Mouse (Mus musculus): Measurements from ENCODE around the gene Ccdc105. TPM values are rescaled to one million over a fixed set of nuclear protein-coding genes. Genes with fewer than 3 reads are reported as not detected.

Gene Ccdc105
- 0.19 TPM in 2 replicates for polyA plus RNA-seq (2012; rRNA removed)

GRCm38 (mm10) chr10:78752452-78753191, at the start of gene Ccdc105:
Gene Ccdc105 (minus strand): TSS chr10:78753065.
- TF ChIP-seq CTCF (IDR thresholded peaks at IDR 0.05; ENCODE audit: extremely low read depth, insufficient read depth, low read length) (no peak), POLR2A (IDR thresholded peaks at IDR 0.05; ENCODE audit: extremely low read depth, insufficient read depth, low read length) (peak; percentile 80)
- Histone ChIP-seq H3K27ac (ENCODE audit: insufficient read depth, low read length) (peak within 1 kb of the TSS; percentile 88), H3K4me3 (ENCODE audit: insufficient read depth, low read length) (peak within 1 kb of the TSS; percentile 85)

GRCm38 (mm10) chr10:78801449-78801848, 48.6 kb upstream of the Ccdc105 start:
- no peaks in the 10 kb centered on the region for H3K4me1 ChIP-seq (ENCODE audit: control insufficient read depth, insufficient read depth, low read length)
- H3K27ac ChIP-seq (ENCODE audit: insufficient read depth, low read length), result no peak overlapping the region
- no peak overlapping the region for H3K4me3 ChIP-seq (ENCODE audit: insufficient read depth, low read length)
- TF ChIP-seq POLR2A (IDR thresholded peaks at IDR 0.05; ENCODE audit: extremely low read depth, insufficient read depth, low read length), result no peak
- TF ChIP-seq CTCF (IDR thresholded peaks at IDR 0.05; ENCODE audit: extremely low read depth, insufficient read depth, low read length), result no peak

More at GRCm38 (mm10) chr10:78752452-78753191, at the start of gene Ccdc105:
- no peaks in the 10 kb centered on the region for H3K4me1 ChIP-seq (ENCODE audit: control insufficient read depth, insufficient read depth, low read length)

- Histone ChIP-seq H3K4me3 (ENCODE audit: insufficient read depth, low read length) (no peak overlapping the region), H3K4me1 (ENCODE audit: control insufficient read depth, insufficient read depth, low read length) (no peaks in the 10 kb centered on the region), H3K27ac (ENCODE audit: insufficient read depth, low read length) (no peak overlapping the region)
- TF ChIP-seq POLR2A (IDR thresholded peaks at IDR 0.05; ENCODE audit: extremely low read depth, insufficient read depth, low read length) (no peak), CTCF (IDR thresholded peaks at IDR 0.05; ENCODE audit: extremely low read depth, insufficient read depth, low read length) (no peak; the same call in 1 of the 2 replicates)
Measured at GRCm38 (mm10) chr10:78790561-78790960, 37.7 kb upstream of the Ccdc105 start.

GRCm38 (mm10) chr10:78787566-78788087, 34.8 kb upstream of the Ccdc105 start:
- peak; percentile 66 for TF ChIP-seq POLR2A (IDR thresholded peaks at IDR 0.05; ENCODE audit: extremely low read depth, insufficient read depth, low read length)
- no peak for TF ChIP-seq CTCF (IDR thresholded peaks at IDR 0.05; ENCODE audit: extremely low read depth, insufficient read depth, low read length)
- Histone ChIP-seq H3K4me3 (ENCODE audit: insufficient read depth, low read length) (peak overlapping the region; percentile 51), H3K27ac (ENCODE audit: insufficient read depth, low read length) (peak overlapping the region; percentile 30), H3K4me1 (ENCODE audit: control insufficient read depth, insufficient read depth, low read length) (no peaks in the 10 kb centered on the region; the same call in 1 of the 2 replicates)

DNA sequence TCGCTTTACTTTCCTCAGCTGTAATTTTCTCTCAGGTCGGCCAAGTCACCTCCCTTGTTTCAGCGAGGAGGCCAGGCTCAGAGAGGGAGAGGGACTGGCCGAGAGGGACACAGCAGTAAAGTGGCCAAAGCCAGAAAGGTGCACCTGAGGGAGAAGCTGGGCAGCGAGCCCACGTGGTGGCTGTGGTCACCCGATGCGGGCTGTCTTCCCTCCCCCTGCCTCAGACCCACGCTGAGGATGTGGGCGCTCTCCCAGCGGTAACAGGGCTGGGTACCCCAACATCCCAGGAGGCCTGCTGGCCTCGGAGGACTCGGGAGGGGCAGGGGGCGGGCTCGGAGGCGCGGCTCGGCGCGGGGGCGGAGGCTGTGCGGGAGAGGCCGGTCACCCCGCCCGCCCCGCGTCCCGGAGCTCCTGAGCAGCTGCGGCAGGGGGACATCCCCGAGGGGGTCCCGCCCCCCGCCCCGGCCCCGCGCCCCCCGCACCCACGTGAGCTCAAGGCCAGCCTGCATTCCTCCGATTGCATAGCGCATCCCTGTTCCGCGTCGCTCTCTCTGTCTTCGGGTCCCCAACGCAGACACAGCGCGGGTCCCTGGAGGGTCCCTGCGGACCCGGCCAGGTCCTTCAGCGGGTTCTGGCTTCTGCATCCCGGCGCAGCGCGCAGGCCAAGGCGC, 27.3 kb upstream of the Ccdc105 start, which contains the start of gene Slc1a6:
Slc1a6 (plus strand) TSS at position 516 of the 671 bp plus-strand sequence.
- no peak; the same call in 1 of the 2 replicates for TF ChIP-seq POLR2A (IDR thresholded peaks at IDR 0.05; ENCODE audit: extremely low read depth, insufficient read depth, low read length)
- no peak for TF ChIP-seq CTCF (IDR thresholded peaks at IDR 0.05; ENCODE audit: extremely low read depth, insufficient read depth, low read length)
- Histone ChIP-seq H3K4me1 (ENCODE audit: control insufficient read depth, insufficient read depth, low read length) (no peaks in the 10 kb centered on the region; the same call in 1 of the 2 replicates), H3K4me3 (ENCODE audit: insufficient read depth, low read length) (peak within 1 kb of the TSS; percentile 69), H3K27ac (ENCODE audit: insufficient read depth, low read length) (no peak within 1 kb of the TSS)

GRCm38 (mm10) chr10:78779527-78779926, 26.7 kb upstream of the Ccdc105 start:
- no peaks in the 10 kb centered on the region; the same call in 1 of the 2 replicates for H3K4me1 ChIP-seq (ENCODE audit: control insufficient read depth, insufficient read depth, low read length)
- no peak overlapping the region for H3K27ac ChIP-seq (ENCODE audit: insufficient read depth, low read length)
- H3K4me3 ChIP-seq (ENCODE audit: insufficient read depth, low read length), result peak overlapping the region; percentile 69
- TF ChIP-seq CTCF (IDR thresholded peaks at IDR 0.05; ENCODE audit: extremely low read depth, insufficient read depth, low read length), result no peak
- TF ChIP-seq POLR2A (IDR thresholded peaks at IDR 0.05; ENCODE audit: extremely low read depth, insufficient read depth, low read length), result no peak

- TF ChIP-seq POLR2A (IDR thresholded peaks at IDR 0.05; ENCODE audit: extremely low read depth, insufficient read depth, low read length) (no peak), CTCF (IDR thresholded peaks at IDR 0.05; ENCODE audit: extremely low read depth, insufficient read depth, low read length) (no peak)
- H3K27ac ChIP-seq (ENCODE audit: insufficient read depth, low read length), result no peak overlapping the region
- H3K4me3 ChIP-seq (ENCODE audit: insufficient read depth, low read length), result no peak overlapping the region
- no peaks in the 10 kb centered on the region for H3K4me1 ChIP-seq (ENCODE audit: control insufficient read depth, insufficient read depth, low read length)
Measured at GRCm38 (mm10) chr10:78775830-78776229, 23.0 kb upstream of the Ccdc105 start.

GRCm38 (mm10) chr10:78765570-78765969, 12.7 kb upstream of the Ccdc105 start:
- Histone ChIP-seq H3K27ac (ENCODE audit: insufficient read depth, low read length) (no peak overlapping the region), H3K4me1 (ENCODE audit: control insufficient read depth, insufficient read depth, low read length) (no peaks in the 10 kb centered on the region), H3K4me3 (ENCODE audit: insufficient read depth, low read length) (no peak overlapping the region)
- TF ChIP-seq POLR2A (IDR thresholded peaks at IDR 0.05; ENCODE audit: extremely low read depth, insufficient read depth, low read length), result no peak
- no peak for TF ChIP-seq CTCF (IDR thresholded peaks at IDR 0.05; ENCODE audit: extremely low read depth, insufficient read depth, low read length)

GRCm38 (mm10) chr10:78756021-78756420, 3.2 kb upstream of the Ccdc105 start:
- Histone ChIP-seq H3K4me3 (ENCODE audit: insufficient read depth, low read length) (no peak overlapping the region), H3K27ac (ENCODE audit: insufficient read depth, low read length) (no peak overlapping the region), H3K4me1 (ENCODE audit: control insufficient read depth, insufficient read depth, low read length) (no peaks in the 10 kb centered on the region)
- peak; percentile 92 for TF ChIP-seq CTCF (IDR thresholded peaks at IDR 0.05; ENCODE audit: extremely low read depth, insufficient read depth, low read length)
- no peak for TF ChIP-seq POLR2A (IDR thresholded peaks at IDR 0.05; ENCODE audit: extremely low read depth, insufficient read depth, low read length)

Measured in cortical plate, adult 2 months (tissue).